Mouse (Mus musculus) MEL (cell line): ENCODE measurements around the gene Ablim2. TPM values are rescaled to one million over a fixed set of nuclear protein-coding genes. Genes with fewer than 3 reads are reported as not detected.

Source experiments
- DNase-seq: peaks from one replicate; pipeline ENCODE4 v3.0.0; 2011; ENCODE audit warnings: low read depth, low spot score
- H3K27ac ChIP-seq: 2 replicates; pipeline ENCODE4 v1.5.1; 2012; ENCODE audit warnings: low read depth, mild to moderate bottlenecking, control low read depth, low read length, moderate library complexity; ENCODE audit not compliant: control insufficient read depth
- H3K27me3 ChIP-seq, 2 experiments: fragments of 150-350 bp in 1 of 2; sonication (generic) in 1 of 2; 2 replicates each; pipeline ENCODE4 v1.6.1; 2012; ENCODE audit warnings: low read length in 2 of 2, mild to moderate bottlenecking in 2 of 2, improper control_type of control experiment in 1 of 2, moderate library complexity in 1 of 2; ENCODE audit not compliant: insufficient read depth in 2 of 2, control insufficient read depth in 1 of 2
- H3K36me3 ChIP-seq, 2 experiments: 2 replicates each; pipeline ENCODE4 v1.6.1; 2012 to 2014; ENCODE audit warnings: low read length in 2 of 2, improper control_type of control experiment in 1 of 2, inconsistent platforms in 1 of 2, mild to moderate bottlenecking in 1 of 2; ENCODE audit not compliant: insufficient read depth in 2 of 2, control insufficient read depth in 1 of 2
- H3K4me1 ChIP-seq, 2 experiments: fragments of 150-350 bp in 1 of 2; sonication (generic) in 1 of 2; 2 replicates each; pipeline ENCODE4 v1.6.1; 2012; ENCODE audit warnings: low read length in 2 of 2, improper control_type of control experiment in 1 of 2, mild to moderate bottlenecking in 1 of 2; ENCODE audit not compliant: insufficient read depth in 2 of 2, control insufficient read depth in 1 of 2
- H3K4me3 ChIP-seq, 2 experiments: fragments of 150-350 bp in 1 of 2; sonication (generic) in 1 of 2; 2 replicates each; pipeline ENCODE4 v1.5.1; 2012; ENCODE audit warnings: low read depth in 2 of 2, low read length in 2 of 2, mild to moderate bottlenecking in 2 of 2, moderate library complexity in 2 of 2, control low read depth in 1 of 2, improper control_type of control experiment in 1 of 2; ENCODE audit not compliant: control insufficient read depth in 1 of 2, insufficient read depth in 1 of 2
- H3K79me2 ChIP-seq: 2 replicates; pipeline ENCODE4 v1.6.1; 2012; ENCODE audit warnings: mild to moderate bottlenecking, low read length, moderate library complexity; ENCODE audit not compliant: control insufficient read depth, poor library complexity, insufficient read depth
- H3K9ac ChIP-seq: 2 replicates; pipeline ENCODE4 v1.6.1; 2012; ENCODE audit warnings: low read depth, mild to moderate bottlenecking, control low read depth, low read length, moderate library complexity; ENCODE audit not compliant: control insufficient read depth, poor library complexity, severe bottlenecking
- H3K9me3 ChIP-seq: fragments of 150-350 bp; sonication (generic); replicated peaks from 2 replicates; pipeline ENCODE4 v1.6.1; 2012; ENCODE audit warnings: mild to moderate bottlenecking, low read length, improper control_type of control experiment, moderate library complexity; ENCODE audit not compliant: insufficient read depth
- BHLHE40 ChIP-seq: IDR thresholded peaks from 2 replicates; pipeline ENCODE4 v1.6.1; 2012; ENCODE audit warnings: low read depth, mild to moderate bottlenecking, inconsistent platforms, low read length, improper control_type of control experiment, borderline replicate concordance
- CHD1 ChIP-seq: IDR thresholded peaks from 2 replicates; pipeline ENCODE4 v1.6.1; 2012; ENCODE audit warnings: low read depth, mild to moderate bottlenecking, inconsistent platforms, low read length, improper control_type of control experiment
- CHD2 ChIP-seq: IDR thresholded peaks from 2 replicates; pipeline ENCODE4 v1.6.1; 2011; ENCODE audit warnings: low read length, improper control_type of control experiment
- CTCF ChIP-seq, 3 experiments: IDR thresholded peaks in 2 of 3; conservative IDR thresholded peaks in 1 of 3; 2 replicates each; pipeline ENCODE4 v1.5.1; 2011 to 2012; ENCODE audit warnings: low read length in 3 of 3, low read depth in 2 of 3, mild to moderate bottlenecking in 2 of 3, improper control_type of control experiment in 1 of 3, inconsistent platforms in 1 of 3, mixed read lengths in 1 of 3, moderate library complexity in 1 of 3; ENCODE audit not compliant: control insufficient read depth in 1 of 3, insufficient read depth in 1 of 3, poor library complexity in 1 of 3, severe bottlenecking in 1 of 3
- E2F4 ChIP-seq: IDR thresholded peaks from 2 replicates; pipeline ENCODE4 v1.6.1; 2011; ENCODE audit warnings: low read depth, low read length, improper control_type of control experiment, borderline replicate concordance
- EP300 ChIP-seq, 2 experiments: IDR thresholded peaks; 2 replicates each; pipeline ENCODE4 v1.6.1; 2011; ENCODE audit warnings: improper control_type of control experiment in 2 of 2, low read length in 2 of 2, low read depth in 1 of 2, mild to moderate bottlenecking in 1 of 2
- GABPA ChIP-seq: IDR thresholded peaks from 2 replicates; pipeline ENCODE4 v1.6.1; 2012; ENCODE audit warnings: low read depth, mild to moderate bottlenecking, inconsistent platforms, low read length, improper control_type of control experiment, moderate library complexity
- HCFC1 ChIP-seq: IDR thresholded peaks from 2 replicates; pipeline ENCODE4 v1.6.1; 2012; ENCODE audit warnings: low read depth, mild to moderate bottlenecking, inconsistent platforms, low read length, improper control_type of control experiment, moderate library complexity
- JUND ChIP-seq: IDR thresholded peaks from 2 replicates; pipeline ENCODE4 v1.6.1; 2011; ENCODE audit warnings: low read depth, mild to moderate bottlenecking, improper control_type of control experiment, low read length
- MAX ChIP-seq: IDR thresholded peaks from 2 replicates; pipeline ENCODE4 v1.6.1; 2011; ENCODE audit warnings: low read length, improper control_type of control experiment
- MAZ ChIP-seq: IDR thresholded peaks from 2 replicates; pipeline ENCODE4 v1.6.1; 2012; ENCODE audit warnings: low read depth, mild to moderate bottlenecking, inconsistent platforms, low read length, improper control_type of control experiment
- MEF2A ChIP-seq: IDR thresholded peaks from 2 replicates; pipeline ENCODE4 v1.6.1; 2014; ENCODE audit warnings: low read depth, mild to moderate bottlenecking, inconsistent platforms, low read length, improper control_type of control experiment; ENCODE audit not compliant: poor library complexity, insufficient replicate concordance, severe bottlenecking; ENCODE audit errors: extremely low read depth
- MXI1 ChIP-seq: IDR thresholded peaks from 2 replicates; pipeline ENCODE4 v1.6.1; 2011; ENCODE audit warnings: mild to moderate bottlenecking, low read depth, low read length, improper control_type of control experiment
- MYC ChIP-seq: IDR thresholded peaks from 2 replicates; pipeline ENCODE4 v1.6.1; 2011; ENCODE audit warnings: low read depth, mild to moderate bottlenecking, low read length, improper control_type of control experiment, moderate library complexity
- NELFE ChIP-seq: IDR thresholded peaks from 2 replicates; pipeline ENCODE4 v1.6.1; 2011; ENCODE audit warnings: low read depth, low read length, improper control_type of control experiment
- NRF1 ChIP-seq: IDR thresholded peaks from 2 replicates; pipeline ENCODE4 v1.6.1; 2014; ENCODE audit warnings: low read depth, mild to moderate bottlenecking, inconsistent platforms, low read length, improper control_type of control experiment, moderate library complexity; ENCODE audit not compliant: poor library complexity, insufficient read depth, severe bottlenecking
- POLR2AphosphoS5 ChIP-seq: IDR thresholded peaks from 2 replicates; pipeline ENCODE4 v1.6.1; 2012; ENCODE audit warnings: low read depth, borderline replicate concordance, mild to moderate bottlenecking, inconsistent platforms, low read length, moderate library complexity, mixed read lengths
- RAD21 ChIP-seq: IDR thresholded peaks from 2 replicates; pipeline ENCODE4 v1.6.1; 2011; ENCODE audit warnings: mild to moderate bottlenecking, low read depth, low read length, improper control_type of control experiment
- SIN3A ChIP-seq: IDR thresholded peaks from 2 replicates; pipeline ENCODE4 v1.6.1; 2012; ENCODE audit warnings: low read length, improper control_type of control experiment, inconsistent platforms
- SMC3 ChIP-seq: IDR thresholded peaks from 2 replicates; pipeline ENCODE4 v1.6.1; 2011; ENCODE audit warnings: low read depth, low read length, improper control_type of control experiment
- TAL1 ChIP-seq: IDR thresholded peaks from 2 replicates; pipeline ENCODE4 v1.6.1; 2012; ENCODE audit warnings: mild to moderate bottlenecking, inconsistent platforms, low read length, moderate library complexity, mixed read lengths
- UBTF ChIP-seq: IDR thresholded peaks from 2 replicates; pipeline ENCODE4 v1.6.1; 2012; ENCODE audit warnings: low read depth, mild to moderate bottlenecking, inconsistent platforms, low read length, improper control_type of control experiment, moderate library complexity, borderline replicate concordance; ENCODE audit not compliant: insufficient read depth
- ZC3H11A ChIP-seq: IDR thresholded peaks from 2 replicates; pipeline ENCODE4 v1.6.1; 2012; ENCODE audit warnings: low read depth, mild to moderate bottlenecking, inconsistent platforms, low read length, improper control_type of control experiment
- ZKSCAN1 ChIP-seq: IDR thresholded peaks from 2 replicates; pipeline ENCODE4 v1.6.1; 2012; ENCODE audit warnings: low read depth, mild to moderate bottlenecking, inconsistent platforms, low read length, improper control_type of control experiment, moderate library complexity
- ZNF384 ChIP-seq: IDR thresholded peaks from 2 replicates; pipeline ENCODE4 v1.6.1; 2012; ENCODE audit warnings: low read depth, mild to moderate bottlenecking, inconsistent platforms, low read length, improper control_type of control experiment
- polyA plus RNA-seq, 2 experiments: library from polyadenylated mRNA; stranded (reverse) in 1 of 2; unstranded in 1 of 2; fragments of >175 nt in 1 of 2; fragments of >200 nt in 1 of 2; gene quantifications; 2 replicates each; pipeline versions ENCODE4 v1.2.1 to v1.2.4; 2012; ENCODE audit warnings: low replicate concordance in 2 of 2, low read depth in 1 of 2; ENCODE audit not compliant: insufficient read length in 2 of 2, insufficient read depth in 1 of 2, missing spikeins in 1 of 2
- total RNA-seq: library from RNA; depleted of rRNA; stranded (reverse); fragments of 300-350 nt; gene quantifications from 2 replicates; pipeline ENCODE4 v1.2.3, GENCODE M21; 2012

Ablim2 gene
- total and polyA plus RNA-seq, 3 experiments: not detected

- Histone ChIP-seq H3K4me1 (no peaks in the 10 kb centered on the region), H3K27me3 (no peaks in the 10 kb centered on the region), H3K79me2 (no peaks in the 10 kb centered on the region), H3K4me3 (no peak overlapping the region), H3K9ac (no peak overlapping the region), H3K9me3 (no peaks in the 10 kb centered on the region; the same call in 1 of the 2 replicates), H3K36me3 (no peaks in the 10 kb centered on the region), H3K27ac (no peak overlapping the region)
- no peak for DNase-seq
- TF ChIP-seq EP300 (IDR thresholded peaks at IDR 0.05; ENCODE audit: low read depth in 1 of 2, low read length in 2 of 2) (no peak), NELFE (no peak), BHLHE40 (no peak), HCFC1 (no peak), SMC3 (no peak), POLR2AphosphoS5 (no peak), UBTF (no peak), TAL1 (no peak), ZC3H11A (no peak), MYC (no peak), ZNF384 (no peak), GABPA (no peak), E2F4 (no peak), CHD2 (no peak)
Observed at GRCm38 (mm10) chr5:35719343-35719742, 38.3 kb upstream of the Ablim2 start.

DNA sequence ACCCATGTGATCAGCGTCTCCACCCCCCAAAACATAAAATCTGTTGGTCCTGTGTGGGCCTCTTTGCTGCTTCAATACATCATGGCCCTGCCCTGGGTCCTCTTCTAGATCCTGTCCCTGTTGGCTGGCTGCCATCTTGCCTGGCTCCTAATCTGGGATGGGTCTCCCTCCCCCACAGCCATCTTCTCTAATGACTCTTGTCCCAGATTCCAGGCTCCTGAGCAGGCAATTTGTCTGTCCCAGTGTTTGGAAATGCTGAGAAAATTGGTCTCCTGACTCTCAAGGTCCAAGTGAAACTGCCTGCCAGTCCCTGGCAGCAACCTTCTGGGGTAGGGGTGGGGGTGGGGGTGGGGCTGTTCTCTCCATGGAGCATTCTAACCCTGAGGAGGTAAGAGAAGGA is 37.8 kb upstream of the Ablim2 start:
- Histone ChIP-seq H3K36me3 (no peaks in the 10 kb centered on the region), H3K9ac (no peak overlapping the region), H3K9me3 (no peaks in the 10 kb centered on the region; the same call in 1 of the 2 replicates), H3K79me2 (no peaks in the 10 kb centered on the region), H3K4me1 (no peaks in the 10 kb centered on the region), H3K27ac (no peak overlapping the region), H3K4me3 (no peak overlapping the region), H3K27me3 (no peaks in the 10 kb centered on the region)
- no peak for DNase-seq
- TF ChIP-seq CHD1 (no peak), HCFC1 (no peak), ZNF384 (no peak), CTCF (IDR thresholded peaks at IDR 0.05 in 2 of 3, conservative IDR thresholded peaks at IDR 0.05 in 1 of 3; ENCODE audit: control insufficient read depth in 1 of 3, insufficient read depth in 1 of 3, low read depth in 2 of 3, low read length in 3 of 3, poor library complexity in 1 of 3, severe bottlenecking in 1 of 3) (no peak), MAZ (no peak), ZKSCAN1 (no peak), NRF1 (no peak), MEF2A (no peak), MXI1 (no peak), JUND (no peak), SIN3A (no peak), RAD21 (no peak), UBTF (no peak), MAX (no peak)
